Mouse (Mus musculus) cortical plate, adult 2 months (tissue): ENCODE measurements around the gene Gcsh. TPM values are rescaled to one million over a fixed set of nuclear protein-coding genes. Genes with fewer than 3 reads are reported as not detected.

ENCODE experiments used
- H3K27ac ChIP-seq: fragments of 200-500 bp; 2 replicates; pipeline ENCODE4 v1.5.1; 2012; ENCODE audit warnings: low read length, control low read depth, inconsistent platforms; ENCODE audit not compliant: insufficient read depth
- H3K4me1 ChIP-seq: fragments of 200-500 bp; 2 replicates; pipeline ENCODE4 v1.6.1; 2011; ENCODE audit warnings: low read length; ENCODE audit not compliant: control insufficient read depth, insufficient read depth
- H3K4me3 ChIP-seq: fragments of 200-500 bp; 2 replicates; pipeline ENCODE4 v1.5.1; 2011; ENCODE audit warnings: mild to moderate bottlenecking, low read length, control low read depth; ENCODE audit not compliant: insufficient read depth
- CTCF ChIP-seq: fragments of 200-500 bp; IDR thresholded peaks from 2 replicates; pipeline ENCODE4 v1.5.1; 2011; ENCODE audit warnings: mild to moderate bottlenecking, control low read depth, low read length; ENCODE audit not compliant: insufficient read depth; ENCODE audit errors: extremely low read depth
- POLR2A ChIP-seq: fragments of 200-500 bp; IDR thresholded peaks from 2 replicates; pipeline ENCODE4 v1.6.1; 2011; ENCODE audit warnings: mild to moderate bottlenecking, low read length, control low read depth; ENCODE audit not compliant: insufficient read depth; ENCODE audit errors: extremely low read depth
- polyA plus RNA-seq: library from polyadenylated mRNA; depleted of rRNA; stranded (reverse); fragments of >200 nt; gene quantifications from 2 replicates; pipeline ENCODE4 v1.2.3, GENCODE M21; 2012

Gcsh gene
- polyA plus RNA-seq, 1 experiment: 84.2 TPM

GRCm38 (mm10) chr8:117019323-117020275 lies 26.3 kb upstream of the Gcsh start:
- Histone ChIP-seq H3K27ac (no peak overlapping the region), H3K4me1 (no peaks in the 10 kb centered on the region), H3K4me3 (no peak overlapping the region)
- TF ChIP-seq CTCF: no peak
- TF ChIP-seq POLR2A: no peak

DNA sequence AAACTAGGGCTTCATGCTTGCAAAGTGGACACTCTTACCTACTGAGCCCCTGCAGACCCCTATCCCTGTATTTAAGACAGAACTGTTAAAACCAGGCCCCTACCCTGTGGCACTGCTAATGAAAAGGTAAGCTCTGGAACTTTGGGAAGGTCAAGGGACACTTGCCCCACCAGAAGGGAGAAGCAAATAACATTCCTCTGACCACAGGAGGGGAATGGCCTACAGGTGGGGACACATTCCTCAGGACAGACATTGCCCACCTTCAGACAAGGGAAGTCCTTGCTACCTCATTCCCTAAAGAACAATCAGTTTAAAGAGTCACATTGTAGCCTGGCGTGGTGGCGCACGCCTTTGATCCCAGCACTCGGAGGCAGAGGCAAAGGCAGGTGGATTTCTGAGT lies 24.6 kb upstream of the Gcsh start:
- Histone ChIP-seq H3K4me1 (no peaks in the 10 kb centered on the region), H3K27ac (no peak overlapping the region), H3K4me3 (no peak overlapping the region)
- TF ChIP-seq POLR2A (no peak), CTCF (no peak)

DNA sequence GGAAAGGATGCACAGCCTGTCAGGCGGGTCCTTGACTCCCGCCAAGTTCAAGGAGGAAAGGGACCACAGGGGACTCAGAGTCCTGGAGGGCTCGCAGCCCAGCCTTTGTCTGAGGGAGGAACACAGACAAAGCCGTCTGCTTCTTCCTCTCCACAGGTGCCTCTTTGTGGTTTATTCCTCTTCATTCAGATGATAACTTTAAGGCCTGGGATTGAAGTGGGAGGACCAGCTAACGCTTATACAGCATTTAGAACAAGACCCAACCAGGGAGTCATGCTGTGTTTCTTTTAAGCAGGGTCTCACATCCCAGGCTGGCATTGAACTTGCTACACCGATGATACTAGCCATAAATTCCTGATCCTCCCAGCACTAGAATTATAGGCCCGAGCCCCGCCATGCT lies 23.7 kb upstream of the Gcsh start:
- Histone ChIP-seq H3K27ac (no peak overlapping the region), H3K4me1 (no peaks in the 10 kb centered on the region)
- TF ChIP-seq CTCF: no peak
- TF ChIP-seq POLR2A: no peak

GRCm38 (mm10) chr8:117015670-117016069 lies 22.3 kb upstream of the Gcsh start:
- H3K27ac ChIP-seq: no peak overlapping the region
- no peak for TF ChIP-seq POLR2A
- TF ChIP-seq CTCF: no peak
- H3K4me3 ChIP-seq: no peak overlapping the region
- H3K4me1 ChIP-seq: no peaks in the 10 kb centered on the region

More for the DNA sequence above, 23.7 kb upstream of the Gcsh start:
- no peak overlapping the region for H3K4me3 ChIP-seq

GRCm38 (mm10) chr8:117011366-117011765 lies 18.0 kb upstream of the Gcsh start:
- TF ChIP-seq POLR2A (no peak), CTCF (no peak)
- no peaks in the 10 kb centered on the region for H3K4me1 ChIP-seq
- H3K27ac ChIP-seq: no peak overlapping the region
- H3K4me3 ChIP-seq: no peak overlapping the region

DNA sequence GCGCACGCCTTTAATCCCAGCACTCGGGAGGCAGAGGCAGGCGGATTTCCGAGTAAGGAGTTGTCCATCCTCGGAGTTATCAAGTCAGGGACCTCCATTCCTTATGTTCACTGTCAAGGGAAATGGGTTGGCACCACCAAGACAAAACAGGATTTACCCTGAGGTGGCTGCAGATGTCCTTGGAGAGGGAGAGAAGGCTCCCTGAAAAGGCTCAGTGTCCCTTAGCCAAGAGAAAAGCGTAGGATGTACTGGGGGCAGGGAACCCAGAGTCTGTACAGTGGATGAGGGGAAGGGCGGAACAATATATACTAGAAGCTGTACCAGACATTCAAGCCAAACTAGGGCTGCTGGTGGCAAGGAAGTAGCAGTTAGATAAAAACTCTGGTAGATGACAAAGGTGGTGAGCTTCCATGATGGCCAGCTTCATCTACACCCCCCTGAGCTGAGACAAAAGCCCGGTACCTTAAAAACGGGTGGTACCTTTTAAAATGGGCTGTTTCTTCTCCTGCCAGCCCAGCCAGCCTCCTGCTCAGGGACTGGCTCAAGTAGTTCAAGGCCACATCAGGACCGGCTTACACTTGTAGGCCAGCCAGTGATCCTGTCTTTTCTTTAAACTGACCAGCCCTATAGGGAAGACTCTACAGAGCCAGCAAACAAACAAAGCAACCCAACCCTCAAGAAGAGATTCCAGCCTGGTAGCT lies 829 bp upstream of the Gcsh start:
- Histone ChIP-seq H3K27ac (no peak overlapping the region), H3K4me1 (no peaks in the 10 kb centered on the region), H3K4me3 (peak overlapping the region; percentile 82; the same call in 1 of the 2 replicates)
- TF ChIP-seq POLR2A (no peak), CTCF (no peak)

DNA sequence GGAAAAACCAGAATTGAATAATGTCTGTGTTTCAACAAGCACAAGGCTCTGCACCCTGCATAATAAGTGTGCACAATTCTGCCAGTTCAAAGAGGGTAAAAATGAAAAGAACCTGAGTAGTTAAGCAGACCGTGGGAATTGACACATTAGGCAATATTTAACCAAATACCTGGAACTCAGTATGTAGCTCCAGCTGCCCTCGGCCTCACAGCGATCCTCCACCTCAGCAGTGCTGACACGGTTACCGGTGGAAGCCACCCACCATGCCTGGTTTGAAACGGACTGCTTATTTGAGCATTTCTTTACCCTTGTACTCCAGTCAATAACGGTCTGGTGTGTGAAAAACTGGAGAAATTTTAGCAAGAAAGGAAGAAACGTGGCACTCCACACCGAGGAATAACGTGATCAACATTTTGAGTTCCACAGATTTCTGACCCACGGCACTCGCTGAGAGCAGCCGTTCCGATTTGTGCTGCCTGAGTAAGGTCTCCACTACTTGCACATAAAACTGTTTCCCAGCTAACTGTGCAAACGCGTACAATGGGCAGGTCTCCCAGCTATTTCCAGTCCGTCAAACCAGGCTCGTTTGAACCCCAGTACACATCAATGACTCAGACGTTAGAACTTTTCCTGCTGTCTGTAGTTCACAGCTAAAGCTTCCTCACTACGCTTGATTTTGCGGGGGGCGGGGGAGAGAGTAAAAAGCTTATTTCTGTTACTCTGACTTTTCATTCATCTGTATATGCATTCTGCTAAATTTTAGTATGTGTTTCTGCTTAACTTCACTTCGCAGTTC lies 963 bp downstream of the Gcsh start:
- H3K27ac ChIP-seq: no peak overlapping the region
- TF ChIP-seq CTCF: no peak
- no peak for TF ChIP-seq POLR2A
- H3K4me1 ChIP-seq: no peaks in the 10 kb centered on the region
- H3K4me3 ChIP-seq: peak overlapping the region; percentile 82

GRCm38 (mm10) chr8:116991241-116991640 lies 2.1 kb downstream of the Gcsh start:
- no peak for TF ChIP-seq POLR2A
- TF ChIP-seq CTCF: no peak
- H3K27ac ChIP-seq: no peak overlapping the region
- no peak overlapping the region for H3K4me3 ChIP-seq
- H3K4me1 ChIP-seq: no peaks in the 10 kb centered on the region

DNA sequence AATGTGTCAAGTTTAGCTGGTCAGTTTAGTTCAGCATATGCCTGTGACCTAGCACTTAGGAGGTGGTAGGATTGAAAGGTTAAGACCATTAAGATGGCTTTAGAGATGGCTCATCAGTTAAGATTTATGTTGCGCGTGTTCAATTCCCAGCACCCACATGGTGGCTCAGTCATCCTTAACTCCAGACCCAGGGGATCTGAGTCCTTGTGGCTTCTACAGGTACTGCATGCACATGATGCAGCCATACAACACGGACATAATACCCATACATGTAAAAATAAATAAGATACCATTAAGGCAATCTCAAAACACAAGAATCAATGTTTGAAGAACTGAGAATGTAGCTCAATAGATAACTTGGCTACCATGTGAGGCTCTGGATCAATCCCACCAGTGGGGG lies 3.5 kb downstream of the Gcsh start:
- no peak for TF ChIP-seq CTCF
- TF ChIP-seq POLR2A: no peak
- Histone ChIP-seq H3K27ac (no peak overlapping the region), H3K4me1 (no peaks in the 10 kb centered on the region), H3K4me3 (no peak overlapping the region)
